Mouse (Mus musculus): ENCODE measurements around the gene Cse1l. TPM values are rescaled to one million over a fixed set of nuclear protein-coding genes. Genes with fewer than 3 reads are reported as not detected.

Cse1l gene
- polyA plus RNA-seq, 1 experiment from 2014 or later: 120 TPM

DNA sequence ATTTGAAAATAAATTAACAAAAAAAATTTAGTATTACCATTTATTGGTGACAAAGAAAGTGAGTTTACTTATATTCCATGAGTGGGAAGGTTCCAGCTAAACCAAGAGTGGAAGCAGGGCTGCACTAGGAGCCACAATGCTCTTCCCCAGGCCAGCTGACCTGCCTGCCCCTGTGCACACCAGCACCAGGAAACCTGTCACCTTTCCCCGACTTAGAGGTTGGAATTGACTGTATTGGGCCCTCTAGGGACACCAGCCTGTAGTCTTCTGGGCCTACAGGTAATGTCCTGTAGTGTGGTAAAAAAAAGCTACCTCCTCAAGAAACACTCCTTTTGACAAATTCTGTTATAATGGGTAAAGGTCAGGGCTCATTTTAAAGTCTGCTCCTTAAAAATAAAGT lies 42.4 kb downstream of the Cse1l start:
- no peak for ATAC-seq (ENCODE audit: insufficient number of reproducible peaks, insufficient read depth, low FRiP score, low TSS enrichment, low read depth)
- peaks cover 92% of the 10 kb centered on the region for H3K36me3 ChIP-seq

DNA sequence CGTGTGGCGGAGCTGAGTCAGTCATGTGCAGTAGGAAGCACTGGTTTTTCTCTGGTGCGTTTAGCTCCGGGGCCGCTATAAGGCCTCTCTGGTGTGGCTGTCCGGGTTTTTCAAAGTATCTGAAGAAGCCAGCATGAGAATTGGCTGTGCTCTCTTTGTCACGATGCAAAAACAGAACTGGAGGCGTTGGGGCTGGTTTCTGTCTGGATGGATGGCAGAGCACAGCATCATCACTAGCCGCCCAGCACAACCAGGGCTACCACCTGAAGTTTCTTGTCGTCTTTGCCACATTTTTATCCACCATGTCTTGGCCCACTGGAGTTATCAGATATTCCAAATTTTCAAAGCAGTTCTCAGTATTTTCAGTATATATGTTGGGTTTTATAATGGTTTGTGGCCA lies 43.1 kb downstream of the Cse1l start:
- no peak for ATAC-seq (ENCODE audit: insufficient number of reproducible peaks, insufficient read depth, low FRiP score, low TSS enrichment, low read depth)
- WGBS: 88% methylated on average over 10 of the region's 10 CpGs
- Histone ChIP-seq H3K4me2 (no peak overlapping the region), H3K36me3 (peaks cover 92% of the 10 kb centered on the region), H3K4me3 (no peak overlapping the region), H3K27me3 (no peaks in the 10 kb centered on the region), H3K9me3 (no peaks in the 10 kb centered on the region), H3K4me1 (peaks cover 9% of the 10 kb centered on the region; the same call in 1 of the 2 replicates), H3K27ac (no peak overlapping the region), H3K9ac (no peak overlapping the region)

More for the DNA sequence above, 42.4 kb downstream of the Cse1l start:
- Histone ChIP-seq H3K9me3 (no peaks in the 10 kb centered on the region), H3K4me2 (no peak overlapping the region), H3K27ac (no peak overlapping the region), H3K4me1 (peaks cover 9% of the 10 kb centered on the region; the same call in 1 of the 2 replicates), H3K4me3 (no peak overlapping the region), H3K9ac (no peak overlapping the region), H3K27me3 (no peaks in the 10 kb centered on the region)
- WGBS: 69% methylated on average over 1 of the region's 1 CpGs

DNA sequence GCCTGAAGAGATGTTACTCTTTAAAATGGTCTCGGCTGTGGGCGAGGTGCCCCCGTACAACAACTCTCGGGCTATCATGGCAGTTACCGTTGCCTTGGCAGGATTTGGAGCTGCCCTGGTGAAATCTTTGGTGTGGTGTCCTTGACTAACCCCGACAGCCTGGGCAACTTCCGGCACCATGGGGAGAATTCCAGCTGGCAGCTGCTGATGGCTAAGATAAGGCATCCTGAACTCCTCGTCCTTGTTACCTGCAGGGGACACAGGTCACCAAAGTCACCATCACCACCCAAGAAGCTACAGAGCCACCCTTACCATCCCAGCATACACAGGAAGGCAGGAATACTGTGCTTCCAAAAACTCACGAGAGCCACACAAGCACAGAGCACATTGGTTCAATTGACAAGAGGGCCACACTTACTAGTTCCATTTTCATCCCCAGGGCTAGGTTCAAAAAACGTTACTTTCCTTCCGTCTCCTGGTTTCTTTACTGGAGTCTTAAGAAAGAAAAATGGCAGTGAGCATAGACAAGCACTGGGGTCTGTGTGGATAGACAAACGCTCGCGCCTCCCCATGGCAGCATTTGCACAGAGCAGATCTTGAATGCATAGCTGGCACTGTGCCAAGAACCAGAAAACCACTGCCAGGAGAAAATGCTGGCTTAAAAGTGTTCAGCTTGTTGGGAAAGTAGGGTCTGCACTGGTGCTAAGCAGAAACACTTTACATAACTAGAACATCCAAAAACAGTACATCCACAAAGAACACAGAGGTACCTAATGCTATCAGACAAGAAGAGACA lies 45.2 kb downstream of the Cse1l start:
- 76% methylated on average over 14 of the region's 14 CpGs for WGBS
- Histone ChIP-seq H3K4me3 (no peak overlapping the region), H3K27ac (peak overlapping the region; percentile 14; the same call in 1 of the 2 replicates), H3K9me3 (no peaks in the 10 kb centered on the region), H3K4me2 (no peak overlapping the region), H3K27me3 (no peaks in the 10 kb centered on the region), H3K4me1 (peaks cover 9% of the 10 kb centered on the region; the same call in 1 of the 2 replicates), H3K9ac (0 out of 2 replicates have a peak overlapping the region, but pooled peaks have one; percentile 46), H3K36me3 (peaks cover 97% of the 10 kb centered on the region)
- ATAC-seq (ENCODE audit: insufficient number of reproducible peaks, insufficient read depth, low FRiP score, low TSS enrichment, low read depth): no peak

DNA sequence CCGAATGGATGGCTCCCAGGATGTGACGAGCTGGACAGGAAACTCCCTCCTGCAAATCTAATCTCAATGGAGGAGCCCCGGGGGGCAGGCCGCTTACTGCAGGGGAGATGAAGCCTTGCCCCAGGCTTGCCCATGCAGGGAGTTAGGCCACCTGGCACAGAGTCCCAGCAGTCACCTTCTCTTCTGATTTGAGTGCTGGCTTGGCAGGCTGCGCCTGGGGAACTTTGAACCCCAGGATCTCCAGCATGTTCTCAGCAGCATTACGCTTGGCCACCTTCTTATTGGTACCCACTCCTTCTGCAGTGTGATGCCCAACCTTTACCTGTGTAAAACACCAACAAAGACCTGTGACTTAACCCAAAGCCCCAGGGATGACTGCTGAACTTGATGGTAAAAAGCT lies 46.3 kb downstream of the Cse1l start:
- WGBS: 80% methylated on average over 6 of the region's 6 CpGs
- H3K9ac ChIP-seq: peak overlapping the region; percentile 46; the same call in 1 of the 2 replicates
- no peak overlapping the region for H3K4me2 ChIP-seq
- H3K36me3 ChIP-seq: peaks cover 98% of the 10 kb centered on the region
- no peak overlapping the region for H3K4me3 ChIP-seq
- H3K27me3 ChIP-seq: no peaks in the 10 kb centered on the region
- H3K27ac ChIP-seq: 0 out of 2 replicates have a peak overlapping the region, but pooled peaks have one; percentile 44
- ATAC-seq (ENCODE audit: insufficient number of reproducible peaks, insufficient read depth, low FRiP score, low TSS enrichment, low read depth): no peak
- H3K9me3 ChIP-seq: no peaks in the 10 kb centered on the region
- peaks cover 9% of the 10 kb centered on the region; the same call in 1 of the 2 replicates for H3K4me1 ChIP-seq

DNA sequence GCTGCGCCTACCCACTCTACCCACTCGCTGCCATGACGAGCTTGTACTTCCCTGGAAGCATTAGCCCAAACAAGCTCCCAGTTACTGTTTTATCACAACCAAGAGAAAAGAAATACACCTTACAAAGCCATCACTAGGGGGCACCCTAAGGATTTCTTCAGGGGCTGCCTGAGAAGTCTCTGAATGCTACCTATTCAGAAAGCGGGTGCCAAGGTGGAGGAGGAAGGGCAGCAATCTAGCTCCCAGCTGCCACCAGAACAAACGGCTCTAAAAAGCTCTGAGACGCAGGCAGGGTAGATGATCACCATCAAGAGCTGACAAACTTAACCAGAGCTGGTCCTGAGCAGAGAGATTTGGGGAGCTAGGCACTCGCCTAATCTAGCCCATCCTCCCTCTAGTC lies 51.0 kb downstream of the Cse1l start:
- no peak overlapping the region for H3K4me3 ChIP-seq
- WGBS: 57% methylated on average over 7 of the region's 7 CpGs
- ATAC-seq (ENCODE audit: insufficient number of reproducible peaks, insufficient read depth, low FRiP score, low TSS enrichment, low read depth): no peak
- H3K27ac ChIP-seq: no peak overlapping the region
- no peaks in the 10 kb centered on the region for H3K27me3 ChIP-seq
- peaks cover under 1% of the 10 kb centered on the region; the same call in 1 of the 2 replicates for H3K4me1 ChIP-seq
- peaks cover 92% of the 10 kb centered on the region for H3K36me3 ChIP-seq
- no peak overlapping the region for H3K9ac ChIP-seq
- H3K4me2 ChIP-seq: no peak overlapping the region
- no peaks in the 10 kb centered on the region for H3K9me3 ChIP-seq

DNA sequence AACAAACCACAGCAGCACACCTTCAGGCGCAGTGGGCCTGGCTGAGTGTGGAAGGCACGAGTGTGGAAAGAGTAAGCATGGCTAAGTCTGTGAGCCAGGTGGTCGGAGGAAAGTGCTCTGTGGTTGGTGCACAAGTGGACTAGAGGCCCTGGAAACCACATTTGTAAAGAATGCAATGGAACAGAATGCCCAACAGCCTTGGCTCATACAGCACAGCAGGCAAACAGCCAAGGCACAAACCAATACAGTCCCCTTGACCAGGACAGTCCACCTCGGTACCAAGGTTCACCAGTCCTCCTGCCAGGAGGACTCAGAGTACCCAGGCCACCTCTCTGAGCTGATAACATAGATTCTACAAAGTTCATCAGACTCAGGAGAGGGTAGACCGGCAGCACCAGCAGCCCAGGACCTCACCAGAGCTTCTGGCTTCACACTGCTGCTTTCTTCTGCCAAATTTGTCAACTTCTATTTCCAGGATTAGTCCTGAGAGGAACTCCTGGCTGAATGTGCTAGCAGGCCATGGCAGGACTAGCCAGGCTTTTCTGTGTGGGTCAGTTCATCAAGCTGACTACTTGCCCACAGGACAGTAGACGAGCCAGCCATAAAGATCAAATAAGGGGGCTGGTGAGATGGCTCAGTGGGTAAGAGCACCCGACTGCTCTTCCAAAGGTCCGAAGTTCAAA lies 54.9 kb downstream of the Cse1l start:
- Histone ChIP-seq H3K9me3 (no peaks in the 10 kb centered on the region), H3K27me3 (no peaks in the 10 kb centered on the region), H3K4me3 (no peak overlapping the region), H3K27ac (no peak overlapping the region), H3K4me1 (peaks cover 5% of the 10 kb centered on the region; the same call in 1 of the 2 replicates), H3K36me3 (peaks cover 62% of the 10 kb centered on the region), H3K4me2 (no peak overlapping the region), H3K9ac (no peak overlapping the region)
- 91% methylated on average over 8 of the region's 8 CpGs for WGBS
- ATAC-seq (ENCODE audit: insufficient number of reproducible peaks, insufficient read depth, low FRiP score, low TSS enrichment, low read depth): no peak

DNA sequence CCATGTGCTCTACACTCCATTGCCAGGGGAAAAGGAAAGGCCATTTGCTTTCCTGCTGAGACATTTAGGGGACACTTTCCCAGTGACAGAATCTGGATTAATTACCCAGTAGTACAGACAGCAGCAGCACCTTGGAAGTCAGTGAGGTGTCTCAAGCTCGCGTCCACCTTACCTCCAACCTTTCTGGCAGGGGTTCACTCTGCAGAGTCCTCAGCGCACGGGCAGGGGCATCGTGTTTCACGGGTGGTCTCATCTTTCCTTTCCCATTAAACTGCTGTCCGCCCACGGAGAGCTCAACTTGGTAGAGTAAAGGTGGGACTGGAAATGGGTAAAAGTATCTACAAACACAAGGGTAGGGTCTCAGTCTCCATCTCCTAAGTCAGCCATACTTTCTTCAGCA lies 57.4 kb downstream of the Cse1l start:
- 61% methylated on average over 8 of the region's 8 CpGs for WGBS
- Histone ChIP-seq H3K36me3 (peaks cover 37% of the 10 kb centered on the region), H3K4me1 (peaks cover 5% of the 10 kb centered on the region; the same call in 1 of the 2 replicates), H3K4me3 (no peak overlapping the region), H3K27me3 (no peaks in the 10 kb centered on the region), H3K9ac (no peak overlapping the region), H3K9me3 (no peaks in the 10 kb centered on the region), H3K4me2 (no peak overlapping the region), H3K27ac (no peak overlapping the region)
- no peak for ATAC-seq (ENCODE audit: insufficient number of reproducible peaks, insufficient read depth, low FRiP score, low TSS enrichment, low read depth)

DNA sequence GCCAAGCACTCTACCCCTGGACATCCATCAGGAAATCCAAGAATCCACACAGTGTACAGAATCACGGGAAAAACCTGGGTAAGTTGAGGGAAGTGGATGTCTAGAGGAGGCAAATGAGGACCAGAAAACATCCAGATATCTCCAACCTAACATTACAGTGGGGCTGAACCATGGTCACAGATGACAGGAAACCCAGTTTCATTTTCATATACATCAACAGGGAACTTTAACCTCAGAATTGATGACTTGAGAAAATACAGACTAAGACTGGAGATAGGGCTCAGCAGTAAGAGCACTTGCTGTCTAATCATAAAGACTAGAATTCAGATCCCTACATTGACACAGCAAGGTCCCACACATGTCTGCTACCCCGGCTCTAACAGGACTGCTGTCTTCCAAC lies 58.9 kb downstream of the Cse1l start:
- no peak for ATAC-seq (ENCODE audit: insufficient number of reproducible peaks, insufficient read depth, low FRiP score, low TSS enrichment, low read depth)
- Histone ChIP-seq H3K4me2 (no peak overlapping the region), H3K27me3 (no peaks in the 10 kb centered on the region), H3K27ac (no peak overlapping the region), H3K9me3 (no peaks in the 10 kb centered on the region), H3K36me3 (peaks cover 23% of the 10 kb centered on the region), H3K4me3 (no peak overlapping the region), H3K9ac (no peak overlapping the region), H3K4me1 (peaks cover 5% of the 10 kb centered on the region; the same call in 1 of the 2 replicates)
- WGBS: 95% methylated on average over 2 of the region's 2 CpGs

DNA sequence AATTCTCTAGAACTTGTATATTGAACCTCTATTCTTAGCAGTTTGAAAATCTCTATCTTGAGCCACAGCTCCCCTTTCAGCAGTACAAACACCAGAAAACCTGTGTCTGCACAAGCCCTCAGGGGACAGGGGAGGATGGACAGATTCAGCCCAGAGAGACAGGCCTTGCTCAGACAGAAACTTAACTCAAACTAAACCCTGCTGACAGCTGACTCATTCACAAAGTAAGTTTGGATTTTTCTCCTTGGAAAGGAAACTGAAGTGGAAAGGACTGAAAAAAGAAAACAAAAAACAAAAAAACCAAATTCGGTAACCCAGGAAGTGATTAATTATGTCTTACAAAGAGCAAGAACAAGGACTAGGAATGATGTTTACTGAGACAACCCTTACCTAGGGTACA lies 67.3 kb downstream of the Cse1l start:
- no peaks in the 10 kb centered on the region for H3K27me3 ChIP-seq
- H3K27ac ChIP-seq: no peak overlapping the region
- H3K4me1 ChIP-seq: peaks cover 42% of the 10 kb centered on the region
- H3K9ac ChIP-seq: no peak overlapping the region
- H3K4me3 ChIP-seq: no peak overlapping the region
- WGBS: 39% methylated on average over 1 of the region's 1 CpGs
- no peaks in the 10 kb centered on the region for H3K36me3 ChIP-seq
- no peak overlapping the region for H3K4me2 ChIP-seq
- ATAC-seq (ENCODE audit: insufficient number of reproducible peaks, insufficient read depth, low FRiP score, low TSS enrichment, low read depth): no peak
- no peaks in the 10 kb centered on the region for H3K9me3 ChIP-seq

DNA sequence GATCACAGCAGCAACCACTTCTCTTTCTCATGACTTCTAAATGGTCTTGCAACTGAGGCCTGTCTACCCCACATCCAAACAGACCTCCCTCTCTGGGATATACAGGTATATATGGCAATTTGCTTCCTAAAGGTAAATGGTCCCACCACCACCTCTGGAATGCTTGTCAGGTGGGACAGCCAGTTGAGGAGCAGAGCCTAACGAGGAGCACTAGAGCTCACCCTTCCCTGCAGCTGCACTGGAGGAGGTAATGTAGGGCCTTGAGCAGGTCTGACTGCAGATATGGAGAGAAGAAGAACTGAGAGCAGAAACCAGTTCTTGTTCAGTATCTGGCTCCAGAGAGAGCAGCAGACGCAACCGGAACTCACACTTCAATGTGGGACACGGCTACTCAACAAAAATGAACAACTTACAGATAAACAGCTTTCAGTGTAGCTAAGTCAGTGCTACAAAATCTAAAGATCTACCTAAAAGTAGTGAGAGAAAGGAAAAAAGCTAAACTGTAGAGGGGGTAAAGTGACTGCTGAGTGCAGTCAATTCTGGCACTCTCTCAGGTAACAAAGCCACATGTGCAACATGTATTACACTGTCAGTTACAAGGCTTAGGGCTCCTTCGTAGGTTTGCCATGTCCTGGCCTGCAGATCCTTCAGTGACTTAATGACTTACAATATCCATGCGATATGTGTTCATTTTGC lies 68.5 kb downstream of the Cse1l start:
- Histone ChIP-seq H3K4me3 (no peak overlapping the region), H3K9ac (no peak overlapping the region), H3K27me3 (no peaks in the 10 kb centered on the region), H3K4me1 (peaks cover 42% of the 10 kb centered on the region), H3K9me3 (no peaks in the 10 kb centered on the region), H3K36me3 (no peaks in the 10 kb centered on the region), H3K27ac (no peak overlapping the region), H3K4me2 (no peak overlapping the region)
- no peak for ATAC-seq (ENCODE audit: insufficient number of reproducible peaks, insufficient read depth, low FRiP score, low TSS enrichment, low read depth)
- WGBS: 77% methylated on average over 6 of the region's 6 CpGs

DNA sequence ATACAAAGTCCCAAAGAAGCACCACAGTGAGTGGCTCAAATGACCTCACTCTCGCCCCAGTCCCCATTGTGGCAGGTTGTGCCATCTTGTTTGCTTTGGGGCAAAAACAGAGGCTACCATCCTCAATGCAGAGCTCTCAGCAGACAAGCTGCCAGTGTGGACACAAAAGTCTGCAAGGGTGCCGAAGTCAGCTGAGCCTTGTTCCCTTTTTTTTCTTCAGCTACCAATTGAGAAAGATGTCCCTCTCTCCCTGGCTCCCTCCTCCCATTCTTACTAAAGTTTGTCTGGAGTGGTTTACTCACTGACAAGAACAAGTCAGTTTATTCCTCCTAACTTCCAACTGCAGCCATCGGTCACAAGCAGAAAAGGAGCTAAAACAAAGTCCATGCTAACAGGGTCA lies 70.5 kb downstream of the Cse1l start:
- H3K36me3 ChIP-seq: no peaks in the 10 kb centered on the region
- H3K4me2 ChIP-seq: no peak overlapping the region
- WGBS: 57% methylated on average over 3 of the region's 3 CpGs
- no peaks in the 10 kb centered on the region for H3K27me3 ChIP-seq
- no peaks in the 10 kb centered on the region for H3K9me3 ChIP-seq
- H3K27ac ChIP-seq: peak overlapping the region; percentile 44
- peak overlapping the region; percentile 21; the same call in 1 of the 2 replicates for H3K9ac ChIP-seq
- no peak overlapping the region for H3K4me3 ChIP-seq
- no peak for ATAC-seq (ENCODE audit: insufficient number of reproducible peaks, insufficient read depth, low FRiP score, low TSS enrichment, low read depth)
- H3K4me1 ChIP-seq: peaks cover 42% of the 10 kb centered on the region
